Mouse (Mus musculus): Measurements from ENCODE around the gene Insr.

The Insr gene

GRCm38 (mm10) chr8:3275189-3275588 lies 4.2 kb downstream of the Insr start:
- DNase-seq (ENCODE audit: low spot score): no peak

GRCm38 (mm10) chr8:3273799-3274198 lies 5.6 kb downstream of the Insr start:
- no peak for DNase-seq (ENCODE audit: low spot score)

GRCm38 (mm10) chr8:3267449-3267761 lies 12.0 kb downstream of the Insr start:
- DNase-seq (ENCODE audit: low spot score): no peak

GRCm38 (mm10) chr8:3266686-3267448 lies 12.6 kb downstream of the Insr start:
- no peak for DNase-seq (ENCODE audit: low spot score)

- peak; percentile 58 for DNase-seq (ENCODE audit: low spot score)
Observed at GRCm38 (mm10) chr8:3265182-3265581, 14.2 kb downstream of the Insr start.

GRCm38 (mm10) chr8:3262779-3263178 lies 16.6 kb downstream of the Insr start:
- DNase-seq (ENCODE audit: low spot score): no peak

GRCm38 (mm10) chr8:3261101-3261500 lies 18.3 kb downstream of the Insr start:
- no peak for DNase-seq (ENCODE audit: low spot score)

- DNase-seq (ENCODE audit: low spot score): no peak
Observed at GRCm38 (mm10) chr8:3260127-3260811, 19.1 kb downstream of the Insr start.

- no peak for DNase-seq (ENCODE audit: low spot score)
Observed at GRCm38 (mm10) chr8:3256147-3256940, 23.1 kb downstream of the Insr start.

GRCm38 (mm10) chr8:3255321-3255720 lies 24.1 kb downstream of the Insr start:
- no peak for DNase-seq (ENCODE audit: low spot score)

- DNase-seq (ENCODE audit: low spot score): no peak
Observed at GRCm38 (mm10) chr8:3253179-3253578, 26.2 kb downstream of the Insr start.

- no peak for DNase-seq (ENCODE audit: low spot score)
Observed at GRCm38 (mm10) chr8:3252665-3253064, 26.8 kb downstream of the Insr start.

GRCm38 (mm10) chr8:3251101-3251500 lies 28.3 kb downstream of the Insr start:
- no peak for DNase-seq (ENCODE audit: low spot score)

- DNase-seq (ENCODE audit: low spot score): no peak
Observed at GRCm38 (mm10) chr8:3249886-3250285, 29.5 kb downstream of the Insr start.

GRCm38 (mm10) chr8:3248704-3249103 lies 30.7 kb downstream of the Insr start:
- DNase-seq (ENCODE audit: low spot score): no peak

GRCm38 (mm10) chr8:3247129-3247528 lies 32.3 kb downstream of the Insr start:
- peak; percentile 74 for DNase-seq (ENCODE audit: low spot score)

GRCm38 (mm10) chr8:3243229-3243628 lies 36.2 kb downstream of the Insr start:
- DNase-seq (ENCODE audit: low spot score): no peak

- no peak for DNase-seq (ENCODE audit: low spot score)
Observed at GRCm38 (mm10) chr8:3240725-3241124, 38.7 kb downstream of the Insr start.

- DNase-seq (ENCODE audit: low spot score): no peak
Observed at GRCm38 (mm10) chr8:3239641-3240040, 39.8 kb downstream of the Insr start.

- DNase-seq (ENCODE audit: low spot score): no peak
Observed at GRCm38 (mm10) chr8:3238792-3239191, 40.6 kb downstream of the Insr start.

- DNase-seq (ENCODE audit: low spot score): no peak
Observed at GRCm38 (mm10) chr8:3237319-3237718, 42.1 kb downstream of the Insr start.

GRCm38 (mm10) chr8:3236277-3236676 lies 43.1 kb downstream of the Insr start:
- peak; percentile 56 for DNase-seq (ENCODE audit: low spot score)

GRCm38 (mm10) chr8:3234569-3234968 lies 44.8 kb downstream of the Insr start:
- DNase-seq (ENCODE audit: low spot score): no peak

All from MN1 (cell line).